Mouse (Mus musculus): ENCODE data around the gene Adam11.

DNA sequence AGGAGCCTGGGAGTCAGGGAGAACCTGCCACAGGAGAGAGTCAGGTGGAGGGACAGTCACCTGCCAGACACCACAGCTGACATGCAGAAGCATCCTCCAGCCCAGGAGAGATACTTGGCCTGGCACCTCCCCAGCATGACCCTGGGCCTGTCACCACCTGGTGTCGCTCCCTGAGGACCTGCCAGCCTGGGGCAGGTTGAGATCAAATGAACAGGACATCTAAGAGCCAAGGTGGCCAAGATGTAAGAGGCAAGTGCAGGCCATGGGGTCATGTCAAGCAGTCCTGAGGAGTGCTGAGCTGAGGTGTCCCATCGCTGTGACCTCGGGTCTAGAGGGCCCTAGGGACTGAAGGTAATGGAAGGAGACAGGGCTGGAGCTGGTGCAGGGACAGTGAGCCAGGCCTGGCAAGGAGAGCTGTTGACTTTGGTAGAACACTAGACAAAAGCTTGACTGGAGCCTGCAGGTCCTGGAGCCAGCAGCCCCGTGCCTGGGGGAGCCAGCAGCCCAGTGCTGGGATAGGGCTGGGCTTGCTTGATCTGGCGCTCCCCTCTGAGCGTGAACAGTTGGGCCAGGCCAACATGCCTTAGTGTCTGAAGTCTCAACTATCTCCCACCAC is 5.9 kb downstream of the Adam11 start:
- TF ChIP-seq POLR2A (IDR thresholded peaks at IDR 0.05; ENCODE audit: low read depth, low read length) (no peak), CTCF (IDR thresholded peaks at IDR 0.05; ENCODE audit: extremely low read depth, insufficient read length, insufficient replicate concordance, low read depth, low read length) (no peak)
